16 mouse cellular contexts compared by ENCODE assay signal in genomic region chr8:81388953-81389352, GRCm38 (mm10).
"Had no signal": no experiment of that assay in that cellular context is flagged by ENCODE, and none has a peak within 500 bp of the region (broad histone marks: within the 10 kb centered on the region; RNA-seq: fewer than 3 reads in every experiment).

No protein-coding gene starts in this region.

- H3K4me3 ChIP-seq: layer of hippocampus, adult 2 months; limb, embryonic 10.5 days; liver, embryonic 15.5 days; midbrain, embryonic 10.5 days; midbrain, embryonic 15.5 days; neural tube, embryonic 13.5 days had no signal

- H3K27me3 ChIP-seq: liver, embryonic 15.5 days; midbrain, embryonic 15.5 days; neural tube, embryonic 13.5 days had no signal

- ATAC-seq: lung, postnatal 0 days; midbrain, embryonic 15.5 days had no signal

- H3K9me3 ChIP-seq: limb, embryonic 10.5 days; liver, embryonic 15.5 days; midbrain, embryonic 10.5 days; midbrain, embryonic 15.5 days; neural tube, embryonic 13.5 days had no signal

- H3K4me1 ChIP-seq: limb, embryonic 10.5 days; liver, embryonic 15.5 days; midbrain, embryonic 10.5 days; midbrain, embryonic 15.5 days; neural tube, embryonic 13.5 days had no signal

- H3K9ac ChIP-seq: liver, embryonic 15.5 days; midbrain, embryonic 15.5 days; neural tube, embryonic 13.5 days had no signal

- H3K36me3 ChIP-seq: limb, embryonic 10.5 days; liver, embryonic 15.5 days; midbrain, embryonic 10.5 days; midbrain, embryonic 15.5 days; neural tube, embryonic 13.5 days had no signal

- H3K27ac ChIP-seq: layer of hippocampus, adult 2 months; limb, embryonic 10.5 days; liver, embryonic 15.5 days; midbrain, embryonic 10.5 days; midbrain, embryonic 15.5 days; neural tube, embryonic 13.5 days; stomach, postnatal 0 days had no signal

- H3K4me2 ChIP-seq: liver, embryonic 11.5 days; liver, embryonic 15.5 days; midbrain, embryonic 15.5 days; neural tube, embryonic 13.5 days had no signal

- DNase-seq: kidney, postnatal 10 days; kidney, postnatal 4 days; lung, adult 2 months; lung, postnatal 4 days; retina, postnatal 1 day; right cerebral cortex, postnatal 14 days; thymus, postnatal 4 days had no signal
